Mouse (Mus musculus): Measurements from ENCODE around the gene Cyb561d2.
"Not testable (repeated sequence)": the region's sequence is repeated elsewhere in the genome, so short reads cannot be mapped to it uniquely, and the experiment has no call there.

Cyb561d2 gene

GRCm38 (mm10) chr9:107571534-107572326 is 29.7 kb upstream of the Cyb561d2 start:
- DNase-seq, result no peak

- DNase-seq, result no peak
These were observed 28.9 kb upstream of the Cyb561d2 start for GRCm38 (mm10) chr9:107570845-107571244.

- no peak for DNase-seq
These were observed 28.0 kb upstream of the Cyb561d2 start for GRCm38 (mm10) chr9:107570016-107570415.

GRCm38 (mm10) chr9:107569270-107569669 is 27.3 kb upstream of the Cyb561d2 start:
- DNase-seq, result no peak

GRCm38 (mm10) chr9:107568331-107569261 is 26.6 kb upstream of the Cyb561d2 start:
- peak; percentile 85 for DNase-seq

GRCm38 (mm10) chr9:107567702-107568319 is 25.8 kb upstream of the Cyb561d2 start, which contains the start of gene Hyal2:
TSS of gene Hyal2 (plus strand) at chr9:107567945.
- DNase-seq, result no peak

GRCm38 (mm10) chr9:107566855-107567254 is 24.9 kb upstream of the Cyb561d2 start:
- no peak for DNase-seq

- DNase-seq, result peak; percentile 84 to 85
These were observed 24.2 kb upstream of the Cyb561d2 start for GRCm38 (mm10) chr9:107566041-107566709.

GRCm38 (mm10) chr9:107565556-107565955 is 23.6 kb upstream of the Cyb561d2 start:
- DNase-seq, result not testable (repeated sequence)

- DNase-seq, result peak; percentile 90 to 91
These were observed 21.1 kb upstream of the Cyb561d2 start, which contains the start of gene Tusc2 for GRCm38 (mm10) chr9:107563029-107563581. TSS of gene Tusc2 (plus strand) at chr9:107563255.

GRCm38 (mm10) chr9:107556346-107556745 is 14.4 kb upstream of the Cyb561d2 start:
- no peak for DNase-seq

- no peak for DNase-seq
These were observed 13.7 kb upstream of the Cyb561d2 start for GRCm38 (mm10) chr9:107555701-107556100.

- DNase-seq, result peak in 1 of 2 experiments; percentile 65
These were observed 13.1 kb upstream of the Cyb561d2 start for GRCm38 (mm10) chr9:107555031-107555457.

- DNase-seq, result peak; percentile 97 to 98
These were observed 12.4 kb upstream of the Cyb561d2 start for GRCm38 (mm10) chr9:107554319-107554825.

- DNase-seq, result peak; percentile 55 to 61
These were observed 11.7 kb upstream of the Cyb561d2 start for GRCm38 (mm10) chr9:107553541-107554318.

GRCm38 (mm10) chr9:107552690-107553393 is 10.8 kb upstream of the Cyb561d2 start:
- DNase-seq, result no peak

GRCm38 (mm10) chr9:107551890-107552355 is 9.9 kb upstream of the Cyb561d2 start:
- DNase-seq, result no peak

GRCm38 (mm10) chr9:107551117-107551889 is 9.3 kb upstream of the Cyb561d2 start, which contains the start of gene Rassf1:
TSS of gene Rassf1 (plus strand) at chr9:107551555.
- DNase-seq, result peak; percentile 79 to 84

- DNase-seq, result no peak
These were observed 8.6 kb upstream of the Cyb561d2 start for GRCm38 (mm10) chr9:107550491-107551116.

Measured in B cell, adult 2 months (primary cell).